Mouse (Mus musculus) lung, postnatal 4 days (tissue): ENCODE measurements at regions not wholly inside any gene's neighbourhood (a gene's known extent, or its start where the extent isn't known, plus 50 kb on each side); places are given as distances from the start of the nearest gene placed in this dataset.

Experiments
- DNase-seq, 2 experiments: peaks; one replicate each; pipeline ENCODE4 v3.0.0; 2021

GRCm38 (mm10) chr10:28010756-28011155, 63.9 kb upstream of the Ptprk start:
- DNase-seq, result no peak

GRCm38 (mm10) chr10:28012135-28012534, 62.5 kb upstream of the Ptprk start:
- no peak for DNase-seq

- no peak for DNase-seq
Observed at GRCm38 (mm10) chr10:28013401-28013800, 61.2 kb upstream of the Ptprk start.

- no peak for DNase-seq
Observed at GRCm38 (mm10) chr10:28014306-28014825, 60.3 kb upstream of the Ptprk start.
